Mouse (Mus musculus): ENCODE measurements around the gene Pde4d.

The Pde4d gene

DNA sequence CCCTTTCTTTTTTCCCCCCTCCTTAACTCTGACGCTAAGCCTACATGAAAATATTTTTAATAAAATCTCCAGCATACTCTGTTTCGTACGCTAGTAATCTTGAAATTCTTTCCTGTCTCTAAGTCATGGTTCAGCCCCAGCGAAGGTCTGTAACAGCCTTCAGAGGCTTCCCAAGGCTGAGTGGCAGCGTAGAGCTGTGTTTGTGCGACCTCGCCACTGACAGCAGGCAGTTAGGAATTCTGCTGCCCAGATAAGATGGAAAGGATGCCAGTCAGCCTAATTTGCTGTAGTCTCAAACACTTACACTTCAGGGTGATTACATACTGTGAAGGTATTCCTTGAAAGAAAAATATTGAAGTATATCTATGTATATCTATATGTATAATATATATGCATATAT is 371.5 kb downstream of the Pde4d start:
- in situ Hi-C loops (cut with MboI, MseI) = no loop called here

GRCm38 (mm10) chr13:108824638-108825310 is 375.0 kb downstream of the Pde4d start:
- in situ Hi-C loops (cut with MboI, MseI) = no loop called here

GRCm38 (mm10) chr13:108825501-108825900 is 375.8 kb downstream of the Pde4d start:
- in situ Hi-C loops (cut with MboI, MseI) = no loop called here

- in situ Hi-C loops (cut with MboI, MseI) = no loop called here
Observed at GRCm38 (mm10) chr13:108834197-108834596, 384.4 kb downstream of the Pde4d start.

DNA sequence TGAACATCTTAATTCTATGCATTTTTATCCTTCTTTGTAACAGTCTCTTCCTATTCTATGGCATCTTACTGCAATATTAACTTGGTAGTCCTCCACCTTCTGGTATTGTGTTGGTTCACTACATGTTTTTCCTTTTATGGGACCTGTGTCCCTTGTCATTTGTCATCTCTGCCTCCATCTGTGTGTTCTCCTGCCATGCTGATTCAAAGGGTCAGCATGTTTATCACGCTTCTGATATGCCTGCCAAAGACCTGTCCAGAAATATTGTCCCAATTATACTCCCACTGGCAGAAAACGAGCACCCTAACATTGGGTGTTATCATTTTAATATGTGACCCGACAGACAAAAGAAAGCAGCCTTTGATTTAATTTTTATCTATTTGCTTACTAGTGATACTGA is 386.6 kb downstream of the Pde4d start:
- in situ Hi-C loops (cut with MboI, MseI) = no loop called here

DNA sequence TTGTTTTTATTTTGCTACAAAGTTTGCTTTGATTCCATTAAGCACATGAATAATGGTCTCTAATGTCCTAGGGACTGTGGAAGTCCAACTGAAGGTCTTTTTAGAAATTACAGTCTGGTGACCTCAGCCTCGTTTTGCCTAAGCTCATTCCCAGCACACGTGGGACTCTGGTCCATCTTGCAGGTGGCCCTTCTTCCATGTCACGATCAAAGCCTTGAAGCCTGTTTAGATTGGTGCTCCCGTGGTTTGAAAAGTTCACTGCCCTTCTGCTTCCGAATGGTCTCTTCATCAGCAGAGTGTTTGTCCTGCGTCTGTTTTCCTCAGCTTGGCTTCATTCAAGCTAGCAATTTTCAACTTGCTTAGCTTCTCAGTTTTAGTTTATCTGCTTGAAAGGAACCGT is 389.4 kb downstream of the Pde4d start:
- in situ Hi-C loops (cut with MboI, MseI) = no loop called here

DNA sequence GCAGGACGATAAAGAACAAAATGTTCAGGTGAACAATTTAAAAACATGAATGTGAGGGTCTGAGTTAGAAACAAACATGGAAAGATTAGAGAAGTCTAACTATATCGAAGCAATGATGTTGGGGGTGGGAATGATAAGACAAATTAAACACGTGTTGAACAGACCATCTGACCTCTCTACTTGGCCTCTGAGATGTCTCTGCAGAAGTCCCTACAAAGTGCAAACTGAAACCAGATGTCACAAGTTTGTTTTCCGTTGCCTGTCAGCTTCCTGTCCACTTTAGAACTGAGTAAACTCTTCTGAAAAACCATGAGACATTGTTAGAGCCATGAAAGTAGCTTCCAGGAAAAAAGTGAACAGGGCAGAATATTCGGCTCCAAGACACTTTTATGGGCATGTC is 404.3 kb downstream of the Pde4d start:
- in situ Hi-C loops (cut with MboI, MseI) = no loop called here

DNA sequence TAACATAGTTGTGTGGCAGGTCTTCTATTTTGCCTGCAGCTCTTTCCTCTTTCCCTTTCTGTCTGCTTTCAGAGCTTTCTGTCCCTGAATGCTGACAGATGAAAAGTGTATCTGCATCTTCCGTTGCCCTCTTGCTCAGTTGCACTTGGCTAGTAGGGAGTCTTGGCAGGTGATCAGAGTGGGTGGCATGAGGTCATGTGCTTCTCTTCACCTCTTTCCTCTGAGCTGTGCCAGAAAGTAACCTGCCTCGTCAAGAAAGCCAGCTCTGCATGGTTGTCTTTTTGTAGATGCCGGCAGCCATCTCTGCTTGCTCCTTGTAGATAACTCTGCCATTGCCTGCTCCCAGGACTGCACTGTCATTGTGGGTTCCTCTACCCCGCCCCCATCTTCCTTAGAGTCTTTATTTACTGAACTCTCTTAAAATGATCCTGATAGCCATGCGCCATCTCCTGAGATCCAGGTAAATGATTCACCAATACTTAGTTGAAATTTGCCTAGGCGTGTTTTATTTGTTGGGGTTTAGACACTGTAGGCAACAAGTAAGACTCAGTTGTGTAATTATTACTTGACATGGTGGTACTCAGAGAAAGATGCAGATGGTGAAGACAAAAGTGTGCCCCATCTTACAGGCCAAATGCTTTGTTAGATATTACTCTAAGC is 407.2 kb downstream of the Pde4d start:
- in situ Hi-C loops (cut with MboI, MseI) = no loop called here

DNA sequence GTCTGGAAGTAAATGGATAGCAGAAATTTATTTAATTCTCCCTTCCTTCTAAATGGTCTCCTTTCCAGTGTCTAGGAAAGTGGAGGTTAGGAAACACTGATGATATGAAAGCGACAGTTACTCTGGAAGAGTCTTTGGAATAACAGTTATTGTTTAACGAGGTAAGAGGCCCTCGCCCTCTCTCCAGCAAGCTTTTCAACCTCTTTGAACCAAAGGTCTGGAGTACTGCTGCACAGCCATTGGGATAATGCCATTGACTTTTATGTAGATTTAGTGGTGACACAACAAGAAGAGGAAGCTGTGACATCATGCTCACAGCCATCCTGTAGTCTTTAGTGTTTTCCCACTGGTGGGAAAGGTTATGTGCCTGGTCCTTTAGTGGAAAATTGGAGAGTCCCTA is 409.6 kb downstream of the Pde4d start:
- in situ Hi-C loops (cut with MboI, MseI) = no loop called here

DNA sequence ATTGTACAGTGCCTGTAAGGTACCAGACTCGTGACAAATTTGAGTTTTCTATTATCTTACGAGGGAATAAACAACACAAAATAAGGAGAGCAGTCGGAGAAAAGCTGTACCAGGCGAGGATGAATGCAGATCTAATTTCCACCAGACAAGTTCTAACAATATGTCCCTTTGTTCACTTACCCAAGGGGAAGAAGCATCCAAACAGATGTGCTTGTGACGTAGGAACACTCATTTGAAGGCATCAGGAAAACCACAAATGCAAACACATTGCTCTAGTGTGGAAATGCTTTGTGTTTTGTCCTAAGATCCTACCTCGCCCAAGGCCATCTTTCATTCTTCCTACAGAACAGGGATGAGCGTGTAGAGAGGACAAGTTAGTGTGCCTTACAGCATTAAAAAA is 411.0 kb downstream of the Pde4d start:
- in situ Hi-C loops (cut with MboI, MseI) = no loop called here

DNA sequence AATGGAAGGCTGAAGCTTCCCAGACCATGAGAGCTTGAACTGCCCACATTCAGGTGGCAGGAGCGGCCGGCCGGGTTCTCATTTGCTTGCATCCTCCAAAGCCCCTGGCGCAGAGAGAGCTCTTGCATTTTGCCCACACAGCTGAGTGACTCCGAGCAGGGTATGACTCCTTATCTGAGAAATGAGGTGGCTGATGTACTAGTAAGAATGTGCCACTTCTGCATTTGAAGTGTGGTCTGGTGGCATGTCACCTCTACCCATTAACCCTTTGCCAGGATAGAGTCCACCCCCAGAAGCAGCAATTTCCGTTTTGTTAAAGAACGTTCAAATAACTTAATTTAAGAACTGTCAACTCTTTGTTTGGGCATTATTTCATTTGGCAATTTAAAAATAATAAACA is 412.0 kb downstream of the Pde4d start:
- in situ Hi-C loops (cut with MboI, MseI) = no loop called here

- in situ Hi-C loops (cut with MboI, MseI) = no loop called here
Observed at GRCm38 (mm10) chr13:108862173-108862572, 412.4 kb downstream of the Pde4d start.

- in situ Hi-C loops (cut with MboI, MseI) = no loop called here
Observed at GRCm38 (mm10) chr13:108900160-108900559, 450.4 kb downstream of the Pde4d start.

DNA sequence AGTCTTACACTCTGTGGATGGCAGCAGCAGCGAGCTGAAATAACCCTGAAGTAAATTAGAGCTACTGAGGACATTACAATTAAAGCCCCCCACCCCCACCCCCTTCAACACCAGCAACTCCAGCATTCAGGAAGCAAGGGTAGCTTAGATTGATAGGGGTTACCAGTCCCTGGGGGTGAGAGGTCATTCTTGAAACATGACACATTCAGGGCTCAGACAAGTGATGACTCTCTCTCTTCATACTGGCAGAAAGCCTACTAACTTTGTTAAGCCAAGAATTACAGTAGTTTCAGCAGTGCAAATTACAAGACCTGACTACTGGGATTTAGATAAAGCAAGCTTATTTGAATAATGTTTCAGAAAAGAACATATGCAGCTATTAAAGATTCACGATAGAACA is 455.4 kb downstream of the Pde4d start:
- in situ Hi-C loops (cut with MboI, MseI) = no loop called here

GRCm38 (mm10) chr13:108909193-108909592 is 459.4 kb downstream of the Pde4d start:
- in situ Hi-C loops (cut with MboI, MseI) = no loop called here

DNA sequence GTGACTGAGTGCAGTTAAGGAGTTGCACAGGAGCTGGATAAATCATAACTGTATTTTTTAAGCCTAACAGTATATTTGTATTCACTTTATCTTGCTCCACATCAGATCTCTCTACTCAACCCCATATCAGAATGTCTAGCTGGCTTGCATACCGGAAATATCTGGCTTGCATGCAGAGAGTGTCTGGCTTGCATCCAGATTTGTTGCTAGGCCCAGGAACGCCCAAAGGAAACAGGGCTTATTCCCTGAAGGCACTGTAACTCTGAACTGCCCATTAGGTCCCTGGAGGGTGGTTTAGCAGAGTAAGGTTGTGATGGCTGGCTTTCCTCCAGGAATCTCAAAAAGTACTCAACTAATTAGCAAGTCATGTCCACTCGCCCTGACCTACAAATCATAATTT is 464.9 kb downstream of the Pde4d start:
- in situ Hi-C loops (cut with MboI, MseI) = no loop called here

DNA sequence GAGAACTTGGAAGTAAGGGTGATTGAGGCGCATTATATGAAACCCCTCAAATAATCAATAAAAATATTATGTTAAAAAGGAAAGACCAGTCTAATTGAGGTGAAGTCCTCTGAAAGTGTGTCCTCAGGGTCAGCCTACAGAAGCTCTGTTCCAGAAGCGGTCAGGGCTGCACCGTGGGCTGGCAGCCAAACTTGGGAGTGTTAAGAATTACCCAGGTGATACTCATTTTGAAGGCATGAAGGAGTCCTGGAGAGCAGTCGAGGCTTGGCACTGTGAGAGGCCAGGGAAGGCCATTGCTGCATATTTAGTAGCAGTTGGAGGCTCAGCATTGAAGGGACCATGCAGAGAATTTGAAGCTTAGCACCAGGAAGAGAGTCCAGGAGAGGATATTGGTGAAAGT is 471.4 kb downstream of the Pde4d start:
- in situ Hi-C loops (cut with MboI, MseI) = no loop called here

DNA sequence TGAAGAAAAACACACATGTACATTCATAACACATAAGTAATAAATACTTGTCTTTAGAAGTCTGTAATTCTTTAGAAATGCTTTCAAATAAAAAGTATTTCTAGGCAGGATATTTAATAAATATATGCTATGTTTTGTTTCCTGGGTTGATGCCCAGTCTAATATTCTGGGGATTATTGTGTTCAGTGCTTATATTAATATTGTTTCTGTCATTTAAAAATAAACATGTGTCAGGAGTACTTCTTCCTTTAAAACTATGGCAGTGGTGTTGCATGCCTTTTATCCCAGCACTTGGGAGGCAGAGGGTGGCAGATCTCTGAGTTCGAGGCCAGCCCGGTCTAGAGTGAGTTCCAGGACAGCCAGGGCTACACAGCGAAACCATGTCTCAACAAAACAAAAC is 485.1 kb downstream of the Pde4d start:
- in situ Hi-C loops (cut with MboI, MseI) = no loop called here

DNA sequence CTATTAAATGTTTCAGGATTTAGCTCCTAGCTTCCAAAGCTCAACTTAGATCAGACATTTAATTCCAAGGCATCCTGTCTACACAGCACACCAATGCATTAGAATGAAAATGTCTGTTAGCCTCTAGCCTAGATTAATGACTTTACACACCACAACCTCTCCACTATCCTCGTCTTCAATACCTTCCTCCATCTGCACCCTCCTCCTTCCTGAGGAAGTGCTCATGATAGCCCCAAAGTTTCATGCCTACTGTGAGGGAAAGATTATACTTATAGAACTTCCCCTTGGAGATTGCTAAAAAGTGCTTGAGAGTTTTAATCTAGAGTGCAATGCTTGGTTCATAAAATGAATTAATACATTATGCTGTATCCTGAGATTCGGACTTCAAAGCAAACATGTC is 487.5 kb downstream of the Pde4d start:
- in situ Hi-C loops (cut with MboI, MseI) = no loop called here

DNA sequence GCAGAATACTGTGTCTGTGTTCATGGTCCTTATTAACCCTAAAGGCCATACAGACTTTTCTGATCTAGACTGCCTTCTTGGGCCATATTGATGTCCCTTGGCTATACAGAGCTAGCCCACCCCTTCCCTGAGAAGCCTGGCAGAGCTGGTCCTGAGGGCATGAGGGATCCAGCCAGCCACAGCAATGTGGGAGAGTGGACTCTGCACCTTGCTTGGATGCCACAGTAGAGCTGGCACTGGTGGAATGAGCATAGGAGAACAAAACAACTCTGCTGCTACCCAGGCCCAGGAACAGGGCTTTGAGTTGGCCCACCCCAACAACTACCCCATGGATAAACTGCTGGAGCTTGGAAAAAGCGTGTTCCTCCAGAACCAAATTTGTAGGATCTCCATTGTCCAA is 503.2 kb downstream of the Pde4d start:
- in situ Hi-C loops (cut with MboI, MseI) = no loop called here

GRCm38 (mm10) chr13:108956059-108956458 is 506.3 kb downstream of the Pde4d start:
- in situ Hi-C loops (cut with MboI, MseI) = no loop called here

DNA sequence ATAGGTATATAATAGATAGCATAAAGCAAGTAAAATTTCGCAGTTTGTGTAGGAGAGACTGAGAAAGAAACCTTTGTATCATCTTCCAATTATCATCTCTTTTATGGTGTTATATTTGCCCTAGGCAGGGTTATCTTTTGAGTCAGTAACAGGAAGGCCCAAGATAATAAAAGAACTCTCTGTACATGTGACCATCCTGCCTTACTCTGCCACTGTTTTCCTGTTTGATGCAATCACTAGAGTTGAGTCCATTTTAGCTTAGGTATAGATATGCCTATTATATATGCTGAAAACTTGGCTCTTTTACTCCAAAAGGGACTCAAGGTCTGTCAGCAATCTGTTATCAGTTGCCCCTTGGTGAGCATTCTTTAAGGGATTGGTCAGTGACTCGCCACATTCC is 514.3 kb downstream of the Pde4d start:
- in situ Hi-C loops (cut with MboI, MseI) = no loop called here

GRCm38 (mm10) chr13:108981144-108981543 is 531.4 kb downstream of the Pde4d start:
- in situ Hi-C loops (cut with MboI, MseI) = no loop called here

DNA sequence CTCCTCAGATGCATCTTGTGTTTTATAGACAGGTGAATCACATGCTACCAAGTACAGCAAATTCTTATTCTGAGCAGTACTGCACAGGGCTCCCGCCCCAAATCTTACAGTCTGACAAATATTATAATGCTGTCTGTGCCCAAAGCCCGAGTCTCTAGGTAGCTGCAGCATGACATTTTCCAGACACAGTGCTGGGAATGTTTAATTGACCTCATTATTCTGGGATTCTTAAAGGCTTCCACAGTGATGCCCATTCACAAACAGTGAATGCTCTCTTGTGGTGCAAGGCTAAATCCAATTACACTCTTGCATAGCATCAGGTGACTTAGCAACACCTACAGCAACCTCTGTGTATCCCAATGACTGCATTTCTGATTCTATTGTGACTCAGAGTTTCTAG is 549.0 kb downstream of the Pde4d start:
- in situ Hi-C loops (cut with MboI, MseI) = no loop called here
